Mouse (Mus musculus): ENCODE measurements at regions not wholly inside any gene's neighbourhood (a gene's known extent, or its start where the extent isn't known, plus 50 kb on each side); places are given as distances from the start of the nearest gene placed in this dataset.

DNA sequence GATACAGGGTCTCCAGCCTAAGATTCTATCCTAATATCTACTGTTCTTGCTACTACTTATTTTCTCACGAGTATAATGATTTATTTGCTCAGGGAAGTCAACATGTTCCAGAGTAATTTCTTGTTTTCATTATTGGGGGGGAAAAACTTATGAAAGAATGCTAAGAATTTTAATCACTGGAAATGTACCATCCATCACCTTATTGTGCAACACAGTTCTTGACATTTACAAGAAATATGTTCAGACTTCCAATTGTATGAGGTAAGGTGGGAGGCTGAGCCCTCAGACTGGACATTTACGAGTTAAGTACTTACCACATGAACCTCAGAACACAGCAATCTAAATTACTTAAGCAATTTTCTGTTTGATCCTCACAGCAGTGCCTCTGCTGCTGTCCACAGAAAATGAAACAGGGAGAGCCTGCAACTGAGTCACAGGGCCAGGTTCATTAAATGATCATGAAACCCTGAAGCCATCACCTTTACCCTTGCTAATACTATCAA is 118.1 kb upstream of the Tmtc1 start:
- H3K4me3 ChIP-seq, result no peak overlapping the region
- TF ChIP-seq CTCF (IDR thresholded peaks at IDR 0.05), result no peak
- no peak for DNase-seq (ENCODE audit: extremely low spot score in 1 of 2, low spot score in 2 of 2)
- intact Hi-C loops (cut with DNase I), result no loop called here
- H3K27ac ChIP-seq, result no peak overlapping the region

DNA sequence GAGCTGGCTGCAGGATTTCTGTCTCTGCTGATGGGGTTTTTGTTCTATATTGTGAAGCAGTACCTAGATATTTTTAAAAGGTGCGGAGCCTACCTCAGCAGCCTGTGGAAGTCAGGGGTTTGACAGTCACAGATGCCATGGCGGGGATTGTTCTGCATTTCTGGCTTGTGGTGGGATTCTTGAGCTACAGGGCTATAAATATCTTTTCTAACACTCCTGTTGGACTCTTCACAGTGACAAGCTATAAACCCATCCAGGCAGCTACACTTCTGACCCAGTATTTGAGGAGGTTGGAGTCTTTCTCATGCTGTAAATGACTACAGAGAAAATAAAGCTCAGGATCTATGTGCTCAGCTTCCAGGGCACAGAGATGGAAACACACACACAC is 112.3 kb upstream of the Tmtc1 start:
- peak overlapping the region; percentile 83 for H3K27ac ChIP-seq
- H3K4me3 ChIP-seq, result no peak overlapping the region
- intact Hi-C loops (cut with DNase I), result loop anchor here (5.0 to 10.0 kb wide), 3 partner anchors 71 to 322 kb away; no protein-coding TSS in a partner anchor
- no peak for DNase-seq (ENCODE audit: extremely low spot score in 1 of 2, low spot score in 2 of 2)
- TF ChIP-seq CTCF (IDR thresholded peaks at IDR 0.05), result no peak

DNA sequence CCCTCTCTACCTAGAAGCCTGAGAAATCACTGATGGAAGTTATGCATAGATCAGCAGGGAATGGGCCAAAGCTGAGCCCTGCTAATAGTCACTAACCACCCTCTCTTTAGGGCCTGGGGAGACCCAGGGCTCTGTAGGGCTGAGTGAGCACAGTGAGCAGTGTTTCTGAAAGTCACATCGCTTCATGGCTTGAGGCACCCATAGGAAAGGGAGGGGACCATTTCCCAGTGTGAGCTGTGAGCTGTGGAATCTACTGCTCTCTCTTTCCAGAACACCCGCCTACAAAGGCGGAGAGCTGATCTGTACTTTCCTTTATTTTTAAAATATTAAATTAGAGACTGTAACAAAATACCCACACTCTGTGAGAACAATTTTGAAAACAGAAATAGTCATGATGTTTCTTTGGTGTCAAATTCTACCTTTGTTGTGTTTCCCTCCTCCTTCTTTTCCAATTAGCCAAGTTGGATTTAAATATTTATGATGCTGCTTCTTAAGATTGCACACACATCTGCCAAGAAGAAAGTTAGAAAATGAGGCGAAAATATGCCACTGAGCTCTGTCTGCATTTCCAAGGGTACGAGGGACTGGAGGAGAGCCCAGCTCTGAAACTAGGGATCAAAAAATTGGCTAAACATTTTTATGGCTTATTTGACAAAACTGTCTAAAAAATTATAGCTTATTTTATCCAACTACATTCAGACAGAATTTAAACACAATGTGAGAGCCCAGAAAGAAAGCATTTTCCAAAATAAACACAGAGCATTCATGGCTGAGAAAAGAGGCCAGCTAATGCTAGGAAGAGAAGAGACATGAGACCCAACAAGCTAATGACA is 111.7 kb upstream of the Tmtc1 start:
- DNase-seq (ENCODE audit: extremely low spot score in 1 of 2, low spot score in 2 of 2), result peak; percentile 14 to 22
- TF ChIP-seq CTCF (IDR thresholded peaks at IDR 0.05), result no peak
- intact Hi-C loops (cut with DNase I), result loop anchor here (2.0 to 10.0 kb wide), 4 partner anchors 71 to 321 kb away; no protein-coding TSS in a partner anchor
- H3K27ac ChIP-seq, result peak overlapping the region; percentile 83
- no peak overlapping the region for H3K4me3 ChIP-seq

DNA sequence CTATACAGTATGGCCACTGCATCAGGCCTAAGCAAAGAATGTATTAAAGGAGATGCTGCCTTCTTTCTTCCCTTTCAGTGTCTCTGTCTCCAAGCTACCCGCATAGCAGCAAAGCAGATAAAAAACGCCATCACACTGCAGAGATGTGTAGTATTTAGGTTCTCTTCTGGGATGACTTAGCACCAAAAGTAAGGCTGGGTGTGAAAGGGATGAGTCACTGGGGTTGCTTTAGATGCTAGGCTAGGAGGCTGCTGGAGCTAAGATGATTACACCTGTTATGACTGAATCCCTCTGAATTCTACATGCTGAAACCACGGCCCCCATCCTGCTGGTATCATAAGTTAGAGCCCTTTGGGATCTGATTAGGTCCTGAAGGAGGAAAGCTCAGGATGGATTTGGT is 110.3 kb upstream of the Tmtc1 start:
- TF ChIP-seq CTCF (IDR thresholded peaks at IDR 0.05), result no peak
- Histone ChIP-seq H3K27ac (peak overlapping the region; percentile 83), H3K4me3 (no peak overlapping the region)
- intact Hi-C loops (cut with DNase I), result loop anchor here (1.0 to 10.0 kb wide), 3 partner anchors 31 to 320 kb away; no protein-coding TSS in a partner anchor
- DNase-seq (ENCODE audit: extremely low spot score in 1 of 2, low spot score in 2 of 2), result peak; percentile 18 to 22

DNA sequence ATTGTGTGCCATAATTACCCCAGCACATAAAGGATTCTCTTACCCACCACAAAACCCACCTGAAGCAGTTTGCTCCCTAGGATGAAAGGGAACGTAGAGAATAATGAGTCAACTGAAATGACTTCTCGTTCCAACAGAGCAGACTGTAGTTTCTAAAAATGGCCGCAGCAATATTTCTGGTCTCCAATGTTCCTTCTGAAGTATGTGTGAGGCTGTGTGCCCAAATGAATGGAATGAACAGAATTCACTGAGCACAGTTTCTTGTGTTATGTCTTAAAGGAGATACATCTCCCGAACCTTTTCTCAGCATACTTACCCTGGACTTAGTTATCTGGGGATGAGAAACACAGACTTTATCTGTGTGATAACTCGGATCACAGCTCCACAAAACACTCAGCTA is 109.4 kb upstream of the Tmtc1 start:
- intact Hi-C loops (cut with DNase I), result loop anchor here (1.0 to 10.0 kb wide), 3 partner anchors 30 to 319 kb away; no protein-coding TSS in a partner anchor
- TF ChIP-seq CTCF (IDR thresholded peaks at IDR 0.05), result no peak
- Histone ChIP-seq H3K4me3 (no peak overlapping the region), H3K27ac (peak overlapping the region; percentile 0; the same call in 1 of the 2 replicates)
- DNase-seq (ENCODE audit: extremely low spot score in 1 of 2, low spot score in 2 of 2), result no peak

DNA sequence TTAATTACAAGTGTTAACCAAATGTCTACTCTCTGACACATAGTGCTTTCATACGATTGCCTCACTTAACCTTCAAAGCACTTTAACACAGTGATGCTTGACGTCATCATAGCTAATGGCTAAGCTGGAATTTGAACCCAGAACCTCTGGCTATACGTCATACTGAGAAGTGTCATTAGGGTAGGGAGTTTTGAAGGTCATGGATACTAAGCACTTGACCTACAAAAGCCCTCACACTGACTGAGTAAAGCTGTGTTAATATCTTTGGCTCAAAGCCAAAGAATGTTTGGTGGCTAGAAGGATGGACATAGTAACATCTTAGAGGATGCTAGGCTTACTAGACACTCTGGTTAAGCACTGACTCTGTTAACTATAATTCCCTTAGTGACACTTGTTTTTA is 106.9 kb upstream of the Tmtc1 start:
- no peak overlapping the region for H3K27ac ChIP-seq
- no peak for DNase-seq (ENCODE audit: extremely low spot score in 1 of 2, low spot score in 2 of 2)
- no peak for TF ChIP-seq CTCF (IDR thresholded peaks at IDR 0.05)
- H3K4me3 ChIP-seq, result no peak overlapping the region
- intact Hi-C loops (cut with DNase I), result loop anchor here (10.0 kb wide), 1 partner anchor 316 kb away; no protein-coding TSS in a partner anchor

DNA sequence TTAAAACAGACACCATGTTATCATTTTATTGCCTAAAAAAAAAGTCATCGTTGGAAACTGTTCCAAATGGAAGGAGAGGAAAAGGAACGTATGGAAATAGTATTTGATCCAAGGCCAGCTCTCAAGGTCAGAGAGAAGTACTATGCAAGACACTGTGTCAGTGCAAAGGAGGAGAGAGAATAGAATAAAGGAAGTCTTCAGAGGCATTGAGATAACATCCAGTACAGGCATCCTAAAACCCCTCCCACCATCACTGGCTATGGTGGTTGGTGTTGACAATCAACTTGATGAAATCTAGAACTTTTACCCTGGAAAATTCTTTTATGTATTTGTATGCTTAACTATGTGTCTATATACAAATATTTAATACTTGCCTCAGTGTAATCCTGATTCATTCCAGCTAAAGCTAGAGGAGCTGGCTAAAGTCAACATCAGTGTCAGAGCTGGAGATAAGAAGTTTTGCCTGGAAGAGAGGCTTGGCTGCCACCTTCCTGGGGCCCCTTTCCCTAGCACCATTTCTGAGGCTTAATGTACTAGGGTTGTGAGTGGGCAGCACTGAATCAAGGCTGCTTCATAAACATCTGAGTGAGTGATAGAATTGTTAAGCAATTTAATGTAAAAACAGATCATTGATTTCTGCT is 104.1 kb upstream of the Tmtc1 start:
- intact Hi-C loops (cut with DNase I), result no loop called here
- no peak for DNase-seq (ENCODE audit: extremely low spot score in 1 of 2, low spot score in 2 of 2)
- no peak overlapping the region for H3K27ac ChIP-seq
- TF ChIP-seq CTCF (IDR thresholded peaks at IDR 0.05), result no peak
- no peak overlapping the region for H3K4me3 ChIP-seq

DNA sequence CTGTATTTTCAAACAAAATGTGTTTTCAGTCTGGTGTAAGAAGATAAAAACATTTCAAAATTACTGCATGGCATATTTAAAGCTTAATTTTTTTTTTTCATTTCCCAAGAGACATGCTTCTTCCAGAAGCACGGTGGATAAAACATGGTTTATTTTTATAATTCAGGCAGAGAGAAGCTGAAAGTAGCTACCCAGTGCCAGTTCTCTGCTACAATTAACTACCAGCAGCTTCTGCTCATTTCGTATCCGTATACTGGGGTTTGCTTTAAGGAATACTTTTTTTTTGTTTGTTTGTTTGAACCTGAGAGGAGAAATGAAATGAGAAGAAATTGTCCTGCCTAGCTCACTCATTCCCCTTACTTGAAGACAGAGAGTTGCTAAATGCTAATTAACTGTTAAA is 98.9 kb upstream of the Tmtc1 start:
- intact Hi-C loops (cut with DNase I), result loop anchor here (1.0 kb wide), 1 partner anchor 99 kb away; the partner anchor contains the start of gene Tmtc1
- TF ChIP-seq CTCF (IDR thresholded peaks at IDR 0.05), result no peak
- Histone ChIP-seq H3K4me3 (no peak overlapping the region), H3K27ac (no peak overlapping the region)
- DNase-seq (ENCODE audit: extremely low spot score in 1 of 2, low spot score in 2 of 2), result no peak

DNA sequence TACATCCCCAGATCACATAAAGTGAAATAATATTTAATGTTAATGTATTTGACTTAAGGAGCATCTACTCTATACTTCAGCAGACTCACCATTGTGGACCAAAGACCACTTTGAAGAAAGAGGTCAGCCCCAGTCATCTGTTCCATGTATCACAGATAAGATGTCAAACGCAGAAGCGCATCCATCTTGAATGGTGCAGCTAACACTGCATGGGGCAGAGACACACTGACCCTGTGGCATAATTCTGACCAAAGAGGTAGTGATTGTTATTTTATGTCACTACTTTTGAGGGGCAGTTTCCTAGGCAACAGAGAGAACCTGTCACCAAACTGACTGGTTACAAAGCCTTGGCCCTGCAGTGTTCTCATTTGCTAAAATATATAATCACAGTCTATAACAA is 97.8 kb upstream of the Tmtc1 start:
- intact Hi-C loops (cut with DNase I), result no loop called here
- no peak overlapping the region for H3K4me3 ChIP-seq
- no peak for DNase-seq (ENCODE audit: extremely low spot score in 1 of 2, low spot score in 2 of 2)
- TF ChIP-seq CTCF (IDR thresholded peaks at IDR 0.05), result no peak
- no peak overlapping the region for H3K27ac ChIP-seq

DNA sequence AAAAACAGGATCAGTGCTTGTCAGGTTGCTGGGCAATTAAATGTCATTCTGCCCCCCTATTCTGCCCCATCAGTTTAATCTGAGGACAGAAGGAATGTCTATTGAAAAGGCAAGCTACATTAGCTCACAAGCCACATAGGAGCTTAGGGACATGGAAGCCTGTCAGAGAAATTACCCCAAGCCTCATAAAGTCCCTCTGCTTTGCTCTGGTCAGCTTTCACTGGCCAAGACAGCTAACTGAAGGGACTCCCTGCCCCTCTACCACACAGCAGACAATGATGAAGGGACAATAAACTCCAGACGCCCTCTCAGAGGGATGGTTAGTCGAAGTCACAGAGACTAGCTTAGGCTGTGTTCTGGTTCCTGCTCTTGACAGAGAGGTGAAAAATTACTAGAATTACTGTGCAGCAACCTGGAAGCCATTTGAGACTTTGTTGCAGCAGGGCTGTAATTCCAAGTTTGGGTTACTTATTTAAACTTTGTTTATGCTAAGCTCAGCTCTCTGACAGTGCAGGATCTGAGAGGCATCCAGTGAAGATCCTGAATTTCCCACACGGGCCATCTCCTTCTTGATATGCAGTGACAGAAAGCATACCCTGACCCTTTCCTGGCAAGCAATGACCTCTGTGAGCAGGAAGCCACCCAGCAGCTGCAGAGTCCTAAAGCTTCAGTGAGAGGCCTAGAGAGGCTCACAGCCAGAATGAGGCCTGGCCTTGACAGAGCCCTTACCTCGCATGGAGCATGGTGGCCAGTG is 95.2 kb upstream of the Tmtc1 start:
- no peak for DNase-seq (ENCODE audit: extremely low spot score in 1 of 2, low spot score in 2 of 2)
- intact Hi-C loops (cut with DNase I), result no loop called here
- Histone ChIP-seq H3K27ac (no peak overlapping the region), H3K4me3 (no peak overlapping the region)
- TF ChIP-seq CTCF (IDR thresholded peaks at IDR 0.05), result no peak

DNA sequence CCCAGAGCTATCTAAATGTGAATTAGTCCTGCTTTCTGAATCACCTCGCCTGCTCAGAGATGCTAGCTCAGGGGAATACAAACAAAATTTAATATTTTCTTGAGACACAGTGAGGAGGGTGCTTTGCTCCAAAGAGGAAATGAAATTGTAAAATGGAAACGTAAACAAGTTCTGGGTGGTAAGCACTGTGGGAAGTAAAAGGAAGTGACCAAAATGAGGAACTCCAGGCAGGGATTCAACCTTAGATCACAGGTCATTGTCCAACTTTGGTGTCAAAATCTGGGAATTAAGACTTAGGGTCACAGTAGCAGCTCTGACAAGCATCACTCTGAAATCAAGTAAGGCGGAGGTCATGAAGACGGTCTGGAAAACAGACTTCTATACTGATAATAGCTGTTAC is 90.2 kb upstream of the Tmtc1 start:
- no peak for DNase-seq (ENCODE audit: extremely low spot score in 1 of 2, low spot score in 2 of 2)
- Histone ChIP-seq H3K27ac (no peak overlapping the region), H3K4me3 (no peak overlapping the region)
- TF ChIP-seq CTCF (IDR thresholded peaks at IDR 0.05), result no peak
- intact Hi-C loops (cut with DNase I), result no loop called here

Data from left cerebral cortex, adult 2 months (tissue).